Comparison of ENCODE assay signal across 18 mouse cellular contexts in genomic region chr13:37870118-37870908, GRCm38 (mm10).
DNase-seq lines count a peak whose midpoint lies in the region; ATAC-seq and TF ChIP-seq lines count a peak whose summit lies in the region.
"Had no signal": no experiment of that assay in that cellular context is flagged by ENCODE, and none has a peak within 500 bp of the region (broad histone marks: within the 10 kb centered on the region; RNA-seq: fewer than 3 reads in every experiment).

No protein-coding gene starts in this region.

- no peaks in the 10 kb centered on the region for H3K9me3 ChIP-seq in heart, embryonic 16.5 days (replicated peaks; ENCODE audit: control insufficient read depth, low read length)
- H3K9me3 ChIP-seq in heart, embryonic 12.5 days (replicated peaks) = no peaks in the 10 kb centered on the region
- no peaks in the 10 kb centered on the region for H3K9me3 ChIP-seq in liver, embryonic 16.5 days (replicated peaks; ENCODE audit: control insufficient read depth, low read length)
- no peaks in the 10 kb centered on the region for H3K9me3 ChIP-seq in midbrain, postnatal 0 days (ENCODE audit: low read length)
- H3K9me3 ChIP-seq: embryonic facial prominence, embryonic 13.5 days; intestine, embryonic 15.5 days; midbrain, embryonic 13.5 days; neural tube, embryonic 12.5 days had no signal

- no peak overlapping the region for H3K9ac ChIP-seq in heart, embryonic 16.5 days (ENCODE audit: low read length)
- H3K9ac ChIP-seq in heart, embryonic 12.5 days = no peak overlapping the region
- no peak overlapping the region for H3K9ac ChIP-seq in liver, embryonic 16.5 days (ENCODE audit: low read depth, low read length)
- H3K9ac ChIP-seq in midbrain, postnatal 0 days (replicated peaks; ENCODE audit: low read length, poor library complexity, severe bottlenecking) = no peak overlapping the region
- H3K9ac ChIP-seq: embryonic facial prominence, embryonic 13.5 days; intestine, embryonic 15.5 days; midbrain, embryonic 13.5 days; neural tube, embryonic 12.5 days had no signal

- H3K4me3 ChIP-seq in heart, embryonic 16.5 days (ENCODE audit: low read length) = no peak overlapping the region
- H3K4me3 ChIP-seq in heart, embryonic 12.5 days = no peak overlapping the region
- no peak overlapping the region for H3K4me3 ChIP-seq in bone marrow, adult 2 months (replicated peaks; ENCODE audit: control insufficient read depth, low read depth, low read length)
- H3K4me3 ChIP-seq in liver, embryonic 16.5 days (ENCODE audit: low read depth, low read length) = no peak overlapping the region
- no peak overlapping the region for H3K4me3 ChIP-seq in midbrain, postnatal 0 days (ENCODE audit: low read depth, low read length)
- H3K4me3 ChIP-seq: embryonic facial prominence, embryonic 13.5 days; intestine, embryonic 15.5 days; midbrain, embryonic 13.5 days; neural tube, embryonic 12.5 days had no signal

- no peak for ATAC-seq in heart, embryonic 16.5 days (replicated peaks; ENCODE audit: extremely low read depth, insufficient read depth, low FRiP score)
- ATAC-seq in heart, embryonic 12.5 days (ENCODE audit: insufficient number of reproducible peaks, low FRiP score) = no peak
- ATAC-seq in liver, embryonic 16.5 days (ENCODE audit: low read depth) = peak; percentile 31
- no peak for ATAC-seq in midbrain, postnatal 0 days (ENCODE audit: low FRiP score)
- ATAC-seq: intestine, embryonic 15.5 days; lung, postnatal 0 days; midbrain, embryonic 13.5 days had no signal

- H3K27ac ChIP-seq in heart, embryonic 16.5 days (ENCODE audit: low read length) = peak overlapping the region; percentile 28; the same call in 1 of the 2 replicates
- H3K27ac ChIP-seq in heart, embryonic 12.5 days (ENCODE audit: poor library complexity, severe bottlenecking) = no peak overlapping the region
- peak overlapping the region; percentile 3 for H3K27ac ChIP-seq in bone marrow, adult 2 months (ENCODE audit: control insufficient read depth, insufficient read depth, low read depth, low read length, poor library complexity)
- peak overlapping the region; percentile 55 for H3K27ac ChIP-seq in liver, embryonic 16.5 days (ENCODE audit: low read length)
- no peak overlapping the region for H3K27ac ChIP-seq in midbrain, postnatal 0 days (ENCODE audit: low read depth, low read length)
- H3K27ac ChIP-seq: embryonic facial prominence, embryonic 13.5 days; intestine, embryonic 15.5 days; kidney, postnatal 0 days; midbrain, embryonic 13.5 days; neural tube, embryonic 12.5 days had no signal

- H3K36me3 ChIP-seq in heart, embryonic 16.5 days (ENCODE audit: control insufficient read depth, insufficient read depth) = no peaks in the 10 kb centered on the region
- H3K36me3 ChIP-seq in heart, embryonic 12.5 days = no peaks in the 10 kb centered on the region
- H3K36me3 ChIP-seq in liver, embryonic 16.5 days (ENCODE audit: control insufficient read depth, insufficient read depth) = no peaks in the 10 kb centered on the region
- no peaks in the 10 kb centered on the region for H3K36me3 ChIP-seq in splenic B cell, adult 2 months (ENCODE audit: control insufficient read depth, insufficient read depth, low read length, poor library complexity, severe bottlenecking)
- no peaks in the 10 kb centered on the region for H3K36me3 ChIP-seq in midbrain, postnatal 0 days (ENCODE audit: insufficient read depth, low read length)
- H3K36me3 ChIP-seq: embryonic facial prominence, embryonic 13.5 days; intestine, embryonic 15.5 days; midbrain, embryonic 13.5 days; neural tube, embryonic 12.5 days had no signal

- no peak for TF ChIP-seq CTCF in bone marrow, adult 2 months (IDR thresholded peaks at IDR 0.05; ENCODE audit: control insufficient read depth, insufficient read depth, low read length)
- TF ChIP-seq CTCF in midbrain, postnatal 0 days (IDR thresholded peaks at IDR 0.05) = no peak

- peaks cover 49% of the 10 kb centered on the region for H3K4me1 ChIP-seq in heart, embryonic 16.5 days (ENCODE audit: control insufficient read depth, insufficient read depth, low read length)
- H3K4me1 ChIP-seq in heart, embryonic 12.5 days (replicated peaks) = peaks cover 66% of the 10 kb centered on the region
- H3K4me1 ChIP-seq in bone marrow, adult 2 months (ENCODE audit: control insufficient read depth, insufficient read depth, low read length) = peaks cover 7% of the 10 kb centered on the region
- H3K4me1 ChIP-seq in liver, embryonic 16.5 days (ENCODE audit: control insufficient read depth, low read depth, low read length) = peaks cover 86% of the 10 kb centered on the region
- no peaks in the 10 kb centered on the region for H3K4me1 ChIP-seq in midbrain, postnatal 0 days (ENCODE audit: insufficient read depth, low read length)

- H3K27me3 ChIP-seq in heart, embryonic 16.5 days (ENCODE audit: control insufficient read depth, insufficient read depth, low read length) = no peaks in the 10 kb centered on the region
- H3K27me3 ChIP-seq in heart, embryonic 12.5 days (replicated peaks) = no peaks in the 10 kb centered on the region
- no peaks in the 10 kb centered on the region for H3K27me3 ChIP-seq in liver, embryonic 16.5 days (ENCODE audit: control insufficient read depth, insufficient read depth, low read depth, low read length)
- no peaks in the 10 kb centered on the region for H3K27me3 ChIP-seq in splenic B cell, adult 2 months (ENCODE audit: control insufficient read depth, insufficient read depth, low read length, poor library complexity, severe bottlenecking)
- H3K27me3 ChIP-seq in midbrain, postnatal 0 days (ENCODE audit: insufficient read depth, low read length) = no peaks in the 10 kb centered on the region
- H3K27me3 ChIP-seq: embryonic facial prominence, embryonic 13.5 days; intestine, embryonic 15.5 days; midbrain, embryonic 13.5 days; neural tube, embryonic 12.5 days had no signal

- WGBS in heart, embryonic 16.5 days = 71% methylated on average over 12 of the region's 12 CpGs
- WGBS in heart, embryonic 12.5 days = 76% methylated on average over 12 of the region's 12 CpGs
- 8% methylated on average over 12 of the region's 12 CpGs for WGBS in bone marrow, adult 2 months
- 26% methylated on average over 12 of the region's 12 CpGs for WGBS in liver, embryonic 16.5 days (ENCODE audit: insufficient replicate concordance)
- 86% methylated on average over 12 of the region's 12 CpGs for whole genome bisulfite sequencing in midbrain, postnatal 0 days

- H3K4me2 ChIP-seq in heart, embryonic 16.5 days (ENCODE audit: low read depth, low read length) = no peak overlapping the region
- H3K4me2 ChIP-seq in heart, embryonic 12.5 days = no peak overlapping the region
- H3K4me2 ChIP-seq in liver, embryonic 16.5 days (ENCODE audit: low read depth, low read length) = peak overlapping the region; percentile 28
- H3K4me2 ChIP-seq in midbrain, postnatal 0 days (ENCODE audit: low read depth, low read length, poor library complexity, severe bottlenecking) = no peak overlapping the region
- H3K4me2 ChIP-seq: embryonic facial prominence, embryonic 13.5 days; intestine, embryonic 15.5 days; midbrain, embryonic 13.5 days; neural tube, embryonic 12.5 days had no signal

- TF ChIP-seq POLR2A in bone marrow, adult 2 months (IDR thresholded peaks at IDR 0.05; ENCODE audit: borderline replicate concordance, control insufficient read depth, low read depth, low read length) = no peak

- intact Hi-C loops in left cerebral cortex, postnatal 36 days (cut with DNase I) = no loop called here

- peak; percentile 35 for DNase-seq in splenic B cell, adult 2 months (ENCODE audit: low read depth, low spot score)
- no peak for DNase-seq in left cerebral cortex, postnatal 36 days (ENCODE audit: low spot score in 2 of 2)
- no peak for DNase-seq in cerebellum, postnatal 10 days
- DNase-seq in midbrain, postnatal 0 days (ENCODE audit: low spot score) = no peak
- DNase-seq: cerebellum, adult 11 months; heart, postnatal 4 days; layer of hippocampus, adult 9-11 months; retina, postnatal 1 day had no signal

Comparison
In these comparisons a context has a peak if more than half of its experiments do, and no peak if none do; other contexts are left out.
1. H3K27ac ChIP-seq: peak in heart, embryonic 16.5 days (single experiment), bone marrow, adult 2 months (single experiment) and liver, embryonic 16.5 days (single experiment); none in heart, embryonic 12.5 days (single experiment) and midbrain, postnatal 0 days (single experiment).